Mouse (Mus musculus): ENCODE data around the gene Eif4g3.

GRCm38 (mm10) chr4:138037110-138037509, 44.3 kb downstream of the Eif4g3 start:
- TF ChIP-seq TCF12 (IDR thresholded peaks at IDR 0.05; ENCODE audit: low read depth, low read length), result no peak
- TF ChIP-seq TBP (IDR thresholded peaks at IDR 0.05; ENCODE audit: low read depth, low read length), result no peak
- TF ChIP-seq ZNF384 (IDR thresholded peaks at IDR 0.05; ENCODE audit: low read depth, low read length), result no peak
- TF ChIP-seq POLR2A (IDR thresholded peaks at IDR 0.05; ENCODE audit: control insufficient read depth in 1 of 2, insufficient read depth in 1 of 2, low read depth in 1 of 2, low read length in 2 of 2, poor library complexity in 1 of 2), result no peak
- no peak for TF ChIP-seq POLR2AphosphoS2 (IDR thresholded peaks at IDR 0.05; ENCODE audit: low read length)
- TF ChIP-seq POLR2AphosphoS5 (IDR thresholded peaks at IDR 0.05; ENCODE audit: borderline replicate concordance, low read depth, low read length), result no peak
- no peak for TF ChIP-seq UBTF (IDR thresholded peaks at IDR 0.05; ENCODE audit: borderline replicate concordance, insufficient read depth, low read depth, low read length)
- TF ChIP-seq E2F4 (IDR thresholded peaks at IDR 0.05; ENCODE audit: borderline replicate concordance, low read depth, low read length), result no peak
- no peak for TF ChIP-seq CTCF (IDR thresholded peaks at IDR 0.05 in 2 of 3, conservative IDR thresholded peaks at IDR 0.05 in 1 of 3; ENCODE audit: control insufficient read depth in 1 of 3, insufficient read depth in 1 of 3, low read depth in 2 of 3, low read length in 3 of 3, poor library complexity in 1 of 3, severe bottlenecking in 1 of 3)
- no peak for TF ChIP-seq SMC3 (IDR thresholded peaks at IDR 0.05; ENCODE audit: low read depth, low read length)
- no peak for TF ChIP-seq MAX (IDR thresholded peaks at IDR 0.05; ENCODE audit: low read length)
- TF ChIP-seq EP300 (IDR thresholded peaks at IDR 0.05; ENCODE audit: low read depth in 1 of 2, low read length in 2 of 2), result no peak
- no peak for TF ChIP-seq NRF1 (IDR thresholded peaks at IDR 0.05; ENCODE audit: insufficient read depth, low read depth, low read length, poor library complexity, severe bottlenecking)
- no peak for TF ChIP-seq ZKSCAN1 (IDR thresholded peaks at IDR 0.05; ENCODE audit: low read depth, low read length)
